Mouse (Mus musculus): ENCODE measurements around the gene Sdr9c7. TPM values are rescaled to one million over a fixed set of nuclear protein-coding genes. Genes with fewer than 3 reads are reported as not detected.
"Not testable (repeated sequence)": the region's sequence is repeated elsewhere in the genome, so short reads cannot be mapped to it uniquely, and the experiment has no call there.

Gene Sdr9c7
- total and polyA plus RNA-seq, 2 experiments from 2014 or later: not detected

DNA sequence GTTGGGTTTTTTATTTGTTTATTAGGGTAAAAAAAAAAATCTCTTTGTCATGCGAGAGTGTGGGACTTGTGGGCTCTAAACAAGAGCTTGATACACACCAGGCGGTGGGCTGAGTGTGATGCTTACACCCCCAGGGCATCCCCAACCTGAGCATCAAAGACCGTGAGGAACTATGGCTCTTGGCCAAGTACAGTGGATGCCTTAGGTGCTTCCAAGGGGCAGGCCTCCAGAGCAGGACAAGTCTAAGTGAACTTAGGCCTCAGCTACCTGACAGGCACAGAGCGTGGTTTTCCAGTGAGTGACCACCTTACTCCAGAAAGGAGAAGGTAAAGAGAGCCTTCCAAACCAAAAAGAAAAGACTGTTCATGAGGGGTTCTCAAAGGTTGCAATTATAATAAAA, 11.3 kb upstream of the Sdr9c7 start:
- DNase-seq (ENCODE audit: low spot score) (no peak), ATAC-seq (ENCODE audit: insufficient read depth, low read depth) (no peak)
- WGBS: 75% methylated on average over 4 of the region's 4 CpGs
- H3K9me3 ChIP-seq (replicated peaks; ENCODE audit: control insufficient read depth, low read length): no peaks in the 10 kb centered on the region
- no peaks in the 10 kb centered on the region for H3K4me1 ChIP-seq (ENCODE audit: control insufficient read depth, insufficient read depth)
- H3K4me2 ChIP-seq (ENCODE audit: low read depth, low read length): no peak overlapping the region
- no peaks in the 10 kb centered on the region for H3K27me3 ChIP-seq (ENCODE audit: control insufficient read depth, insufficient read depth, low read length)
- H3K4me3 ChIP-seq (ENCODE audit: low read depth, low read length): no peak overlapping the region
- TF ChIP-seq CTCF (IDR thresholded peaks at IDR 0.05; ENCODE audit: low read depth) (no peak), EP300 (IDR thresholded peaks at IDR 0.05; ENCODE audit: low read depth) (no peak)
- no peak overlapping the region for H3K27ac ChIP-seq (ENCODE audit: low read depth)
- no peak overlapping the region for H3K9ac ChIP-seq (replicated peaks; ENCODE audit: low read depth, low read length)
- no peaks in the 10 kb centered on the region for H3K36me3 ChIP-seq (replicated peaks; ENCODE audit: control insufficient read depth, insufficient read depth, low read length)

GRCm38 (mm10) chr10:127888605-127889004, 9.7 kb upstream of the Sdr9c7 start, which contains the start of gene Rdh7:
Gene Rdh7, minus strand, starts transcription at chr10:127888817.
- no peak for DNase-seq (ENCODE audit: low spot score)
- Histone ChIP-seq H3K27ac (ENCODE audit: low read depth) (no peak within 1 kb of the TSS), H3K9ac (replicated peaks; ENCODE audit: low read depth, low read length) (no peak within 1 kb of the TSS), H3K4me3 (ENCODE audit: low read depth, low read length) (no peak within 1 kb of the TSS), H3K9me3 (replicated peaks; ENCODE audit: control insufficient read depth, low read length) (no peaks in the 10 kb centered on the region), H3K36me3 (replicated peaks; ENCODE audit: control insufficient read depth, insufficient read depth, low read length) (no peaks in the 10 kb centered on the region), H3K4me2 (ENCODE audit: low read depth, low read length) (no peak within 1 kb of the TSS), H3K27me3 (ENCODE audit: control insufficient read depth, insufficient read depth, low read length) (no peaks in the 10 kb centered on the region), H3K4me1 (ENCODE audit: control insufficient read depth, insufficient read depth) (no peaks in the 10 kb centered on the region)
- ATAC-seq (ENCODE audit: insufficient read depth, low read depth): no peak
- TF ChIP-seq CTCF (IDR thresholded peaks at IDR 0.05; ENCODE audit: low read depth) (no peak), EP300 (IDR thresholded peaks at IDR 0.05; ENCODE audit: low read depth) (no peak)

DNA sequence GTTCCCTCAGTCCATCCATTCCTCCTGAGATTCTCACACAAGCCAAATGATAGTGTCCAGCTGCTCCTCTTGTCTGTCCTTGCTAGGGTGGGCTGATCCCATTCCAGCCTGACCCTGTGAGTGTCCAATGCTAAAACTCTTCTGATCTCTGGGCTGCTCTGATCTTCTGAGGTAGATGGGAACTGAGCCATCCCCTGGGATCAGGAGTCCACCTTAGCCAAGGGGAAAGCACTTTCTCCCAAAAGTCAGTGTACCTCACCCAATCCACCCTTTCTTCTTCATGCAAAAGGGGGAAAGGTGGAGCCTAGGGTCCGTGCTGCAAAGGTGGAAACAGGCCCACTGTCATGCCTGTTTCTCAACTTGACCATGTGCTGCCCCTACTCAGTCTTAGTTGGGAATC, 6.8 kb upstream of the Sdr9c7 start:
- no peak for DNase-seq (ENCODE audit: low spot score)

DNA sequence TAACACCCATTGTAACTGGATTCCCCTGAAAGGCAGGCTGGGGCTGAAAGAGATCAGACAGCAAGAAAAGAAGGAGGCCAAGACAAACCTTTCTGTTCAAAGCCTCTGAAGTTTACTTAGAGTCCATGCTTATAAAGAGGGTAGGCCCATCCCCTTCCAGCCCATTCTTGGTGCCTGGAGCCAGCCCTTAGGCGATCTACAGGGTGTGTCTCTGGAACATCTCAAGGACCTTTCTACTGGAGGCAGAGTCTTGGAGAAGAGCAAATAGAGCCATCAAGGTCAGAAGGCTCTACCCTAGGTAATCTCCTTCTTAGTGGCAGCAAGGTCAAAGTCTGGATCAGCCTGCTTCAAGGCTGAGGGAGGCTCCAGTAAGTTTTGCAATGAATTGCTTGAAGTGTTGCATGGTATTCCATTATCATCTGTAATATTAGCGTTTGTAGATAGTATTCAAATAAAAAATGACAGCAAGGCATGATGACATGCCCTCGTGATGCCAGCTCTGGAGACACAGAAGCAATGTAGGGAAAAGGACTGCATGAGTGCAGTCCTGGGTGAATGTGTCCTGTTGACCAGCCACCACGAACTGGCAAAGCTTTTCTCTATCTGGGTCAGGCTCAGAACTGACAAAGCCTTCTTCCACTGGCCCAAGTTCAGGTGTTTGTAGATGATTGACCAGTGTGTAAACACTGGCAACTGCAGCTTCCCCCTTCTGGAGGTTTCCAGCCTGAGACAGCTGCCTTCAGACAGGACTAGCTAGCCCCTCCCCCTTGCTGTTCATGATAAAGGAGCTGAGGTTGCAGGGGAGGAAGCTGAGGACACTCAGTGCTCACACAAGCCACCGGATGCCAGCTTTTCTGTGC, 4.9 kb upstream of the Sdr9c7 start:
- not testable (repeated sequence) for H3K4me1 ChIP-seq (ENCODE audit: control insufficient read depth, insufficient read depth); H3K27ac ChIP-seq (ENCODE audit: low read depth); H3K9me3 ChIP-seq (replicated peaks; ENCODE audit: control insufficient read depth, low read length); ATAC-seq (ENCODE audit: insufficient read depth, low read depth); H3K36me3 ChIP-seq (replicated peaks; ENCODE audit: control insufficient read depth, insufficient read depth, low read length); H3K4me3 ChIP-seq (ENCODE audit: low read depth, low read length); DNase-seq (ENCODE audit: low spot score); H3K27me3 ChIP-seq (ENCODE audit: control insufficient read depth, insufficient read depth, low read length); H3K9ac ChIP-seq (replicated peaks; ENCODE audit: low read depth, low read length); H3K4me2 ChIP-seq (ENCODE audit: low read depth, low read length)
- WGBS: 46% methylated on average over 5 of the region's 5 CpGs

More for the DNA sequence above, 6.8 kb upstream of the Sdr9c7 start:
- Histone ChIP-seq H3K4me1 (ENCODE audit: control insufficient read depth, insufficient read depth) (no peaks in the 10 kb centered on the region), H3K4me2 (ENCODE audit: low read depth, low read length) (no peak overlapping the region), H3K27me3 (ENCODE audit: control insufficient read depth, insufficient read depth, low read length) (no peaks in the 10 kb centered on the region), H3K27ac (ENCODE audit: low read depth) (no peak overlapping the region), H3K36me3 (replicated peaks; ENCODE audit: control insufficient read depth, insufficient read depth, low read length) (no peaks in the 10 kb centered on the region), H3K4me3 (ENCODE audit: low read depth, low read length) (no peak overlapping the region), H3K9me3 (replicated peaks; ENCODE audit: control insufficient read depth, low read length) (no peaks in the 10 kb centered on the region), H3K9ac (replicated peaks; ENCODE audit: low read depth, low read length) (no peak overlapping the region)
- WGBS: 71% methylated on average over 1 of the region's 1 CpGs
- TF ChIP-seq CTCF (IDR thresholded peaks at IDR 0.05; ENCODE audit: low read depth): no peak
- no peak for TF ChIP-seq EP300 (IDR thresholded peaks at IDR 0.05; ENCODE audit: low read depth)
- no peak for ATAC-seq (ENCODE audit: insufficient read depth, low read depth)

GRCm38 (mm10) chr10:127896705-127897104, 1.6 kb upstream of the Sdr9c7 start:
- H3K36me3 ChIP-seq (replicated peaks; ENCODE audit: control insufficient read depth, insufficient read depth, low read length): no peaks in the 10 kb centered on the region
- no peak overlapping the region for H3K27ac ChIP-seq (ENCODE audit: low read depth)
- TF ChIP-seq CTCF (IDR thresholded peaks at IDR 0.05; ENCODE audit: low read depth) (no peak), EP300 (IDR thresholded peaks at IDR 0.05; ENCODE audit: low read depth) (no peak)
- H3K4me3 ChIP-seq (ENCODE audit: low read depth, low read length): no peak overlapping the region
- H3K4me1 ChIP-seq (ENCODE audit: control insufficient read depth, insufficient read depth): no peaks in the 10 kb centered on the region
- no peak for DNase-seq (ENCODE audit: low spot score)
- no peak overlapping the region for H3K4me2 ChIP-seq (ENCODE audit: low read depth, low read length)
- 0 out of 2 replicates have a peak, but pooled peaks cover 3% of the 10 kb centered on the region for H3K27me3 ChIP-seq (ENCODE audit: control insufficient read depth, insufficient read depth, low read length)
- H3K9me3 ChIP-seq (replicated peaks; ENCODE audit: control insufficient read depth, low read length): no peaks in the 10 kb centered on the region
- no peak overlapping the region for H3K9ac ChIP-seq (replicated peaks; ENCODE audit: low read depth, low read length)
- no peak for ATAC-seq (ENCODE audit: insufficient read depth, low read depth)
- WGBS: 57% methylated on average over 5 of the region's 5 CpGs

- Histone ChIP-seq H3K4me3 (ENCODE audit: low read depth, low read length) (no peak overlapping the region), H3K9ac (replicated peaks; ENCODE audit: low read depth, low read length) (no peak overlapping the region), H3K36me3 (replicated peaks; ENCODE audit: control insufficient read depth, insufficient read depth, low read length) (no peaks in the 10 kb centered on the region), H3K27me3 (ENCODE audit: control insufficient read depth, insufficient read depth, low read length) (0 out of 2 replicates have a peak, but pooled peaks cover 3% of the 10 kb centered on the region), H3K4me1 (ENCODE audit: control insufficient read depth, insufficient read depth) (no peaks in the 10 kb centered on the region), H3K27ac (ENCODE audit: low read depth) (no peak overlapping the region), H3K4me2 (ENCODE audit: low read depth, low read length) (no peak overlapping the region), H3K9me3 (replicated peaks; ENCODE audit: control insufficient read depth, low read length) (no peaks in the 10 kb centered on the region)
- TF ChIP-seq EP300 (IDR thresholded peaks at IDR 0.05; ENCODE audit: low read depth) (no peak), CTCF (IDR thresholded peaks at IDR 0.05; ENCODE audit: low read depth) (no peak)
- DNase-seq (ENCODE audit: low spot score) (no peak), ATAC-seq (ENCODE audit: insufficient read depth, low read depth) (no peak)
- 78% methylated on average over 3 of the region's 3 CpGs for WGBS
These were observed 812 bp upstream of the Sdr9c7 start for GRCm38 (mm10) chr10:127897506-127897905.
